Mouse (Mus musculus) telencephalon, adult 2 months (tissue): ENCODE results near the gene Cpxm2.

Experiments used
- DNase-seq: peaks from one replicate; pipeline ENCODE4 v3.0.0-alpha.2; 2011; ENCODE audit warnings: low read depth, low spot score

Gene Cpxm2

GRCm38 (mm10) chr7:132154368-132154961 lies at the start of gene Cpxm2:
Gene Cpxm2 (minus strand): TSS chr7:132154739.
- no peak for DNase-seq

GRCm38 (mm10) chr7:132204073-132204612 lies 49.6 kb upstream of the Cpxm2 start:
- DNase-seq = no peak

GRCm38 (mm10) chr7:132199686-132200085 lies 45.1 kb upstream of the Cpxm2 start:
- DNase-seq = no peak

GRCm38 (mm10) chr7:132198806-132199205 lies 44.3 kb upstream of the Cpxm2 start:
- DNase-seq = no peak

GRCm38 (mm10) chr7:132197817-132198475 lies 43.4 kb upstream of the Cpxm2 start:
- no peak for DNase-seq

GRCm38 (mm10) chr7:132196581-132196980 lies 42.0 kb upstream of the Cpxm2 start:
- DNase-seq = no peak

GRCm38 (mm10) chr7:132193606-132194005 lies 39.1 kb upstream of the Cpxm2 start:
- DNase-seq = no peak

- DNase-seq = no peak
These were observed 32.9 kb upstream of the Cpxm2 start for GRCm38 (mm10) chr7:132187456-132187855.

GRCm38 (mm10) chr7:132183892-132184404 lies 29.4 kb upstream of the Cpxm2 start:
- DNase-seq = no peak

- no peak for DNase-seq
These were observed 27.2 kb upstream of the Cpxm2 start for GRCm38 (mm10) chr7:132181586-132182198.

- no peak for DNase-seq
These were observed 26.5 kb upstream of the Cpxm2 start for GRCm38 (mm10) chr7:132181042-132181441.

- DNase-seq = no peak
These were observed 24.5 kb upstream of the Cpxm2 start for GRCm38 (mm10) chr7:132179049-132179448.

GRCm38 (mm10) chr7:132174787-132175186 lies 20.2 kb upstream of the Cpxm2 start:
- peak; percentile 63 for DNase-seq

- DNase-seq = peak; percentile 49
These were observed 19.8 kb upstream of the Cpxm2 start for GRCm38 (mm10) chr7:132174296-132174695.

- peak; percentile 64 for DNase-seq
These were observed 17.7 kb upstream of the Cpxm2 start for GRCm38 (mm10) chr7:132172220-132172619.

GRCm38 (mm10) chr7:132171716-132172115 lies 17.2 kb upstream of the Cpxm2 start:
- peak; percentile 45 for DNase-seq

GRCm38 (mm10) chr7:132169419-132170169 lies 15.1 kb upstream of the Cpxm2 start:
- no peak for DNase-seq

- DNase-seq = no peak
These were observed 12.7 kb upstream of the Cpxm2 start for GRCm38 (mm10) chr7:132167239-132167638.

- DNase-seq = no peak
These were observed 7.7 kb upstream of the Cpxm2 start for GRCm38 (mm10) chr7:132162254-132162653.

GRCm38 (mm10) chr7:132158321-132159025 lies 3.9 kb upstream of the Cpxm2 start:
- DNase-seq = peak; percentile 60

GRCm38 (mm10) chr7:132153725-132154147 lies 803 bp downstream of the Cpxm2 start:
- peak; percentile 46 for DNase-seq
